Mouse (Mus musculus) liver, postnatal 0 days (tissue): ENCODE measurements around the gene Dcakd. TPM values are rescaled to one million over a fixed set of nuclear protein-coding genes. Genes with fewer than 3 reads are reported as not detected.

Experiments used
- ATAC-seq: fragments of 200-750 bp; cut with Nextera tagmentation; 2 replicates; pipeline ENCODE4 v1.8.0; 2017; ENCODE audit warnings: mild to moderate bottlenecking, moderate library complexity
- DNase-seq: peaks from one replicate; pipeline ENCODE4 v3.0.0-alpha.2; 2016
- H3K27ac ChIP-seq: fragments of 300-500 bp; sonication (generic); 2 replicates; pipeline ENCODE4 v1.5.1; 2014; ENCODE audit warnings: antibody characterized with exemption, moderate library complexity, mild to moderate bottlenecking, low read depth
- H3K27me3 ChIP-seq: fragments of 300-500 bp; sonication (generic); 2 replicates; pipeline ENCODE4 v1.6.1; 2014; ENCODE audit warnings: low read length, control low read depth, mixed read lengths; ENCODE audit not compliant: insufficient read depth
- H3K36me3 ChIP-seq: fragments of 300-500 bp; sonication (generic); replicated peaks from 2 replicates; pipeline ENCODE4 v1.6.1; 2014; ENCODE audit warnings: mild to moderate bottlenecking, control low read depth, low read length, moderate library complexity, mixed read lengths; ENCODE audit not compliant: insufficient read depth
- H3K4me1 ChIP-seq: fragments of 300-500 bp; sonication (generic); 2 replicates; pipeline ENCODE4 v1.6.1; 2014; ENCODE audit warnings: antibody characterized with exemption, mild to moderate bottlenecking, control low read depth; ENCODE audit not compliant: insufficient read depth
- H3K4me2 ChIP-seq: fragments of 300-500 bp; sonication (generic); 2 replicates; pipeline ENCODE4 v1.6.1; 2014; ENCODE audit warnings: low read depth, mild to moderate bottlenecking, low read length, moderate library complexity, mixed read lengths
- H3K4me3 ChIP-seq: fragments of 300-500 bp; sonication (generic); 2 replicates; pipeline ENCODE4 v1.5.1; 2014; ENCODE audit warnings: low read depth, low read length
- H3K9ac ChIP-seq: fragments of 300-500 bp; sonication (generic); replicated peaks from 2 replicates; pipeline ENCODE4 v1.6.1; 2014; ENCODE audit warnings: mild to moderate bottlenecking, moderate library complexity
- H3K9me3 ChIP-seq: fragments of 300-500 bp; sonication (generic); 2 replicates; pipeline ENCODE4 v1.6.1; 2016; ENCODE audit warnings: mild to moderate bottlenecking, control low read depth, low read length, mixed read lengths
- CTCF ChIP-seq: sonication (generic); IDR thresholded peaks from 2 replicates; pipeline ENCODE4 v1.5.1; 2016; ENCODE audit warnings: antibody characterized with exemption, low read depth
- EP300 ChIP-seq: IDR thresholded peaks from 2 replicates; pipeline ENCODE4 v1.6.1; 2016; ENCODE audit warnings: antibody characterized with exemption, low read depth, mild to moderate bottlenecking
- WGBS: fragments of 180-500 bp; shearing (Covaris S2); extraction: QIAGEN DNeasy Blood & Tissue Kit; methylation state at CpG from one replicate; pipeline ENCODE4 v1.1.7; 2014; ENCODE audit not compliant: insufficient replicate concordance; 5-methylcytosine and 5-hydroxymethylcytosine counted together
- polyA plus RNA-seq: library from polyadenylated mRNA; unstranded; fragments of >200 nt; fragmentation: Nextera tagmentation; extraction: Ambion mirVana; gene quantifications from 2 replicates; pipeline ENCODE4 v1.2.1, GENCODE M21; 2015

Gene Dcakd
- polyA plus RNA-seq, 1 experiment from 2014 or later, result 32.5 TPM

DNA sequence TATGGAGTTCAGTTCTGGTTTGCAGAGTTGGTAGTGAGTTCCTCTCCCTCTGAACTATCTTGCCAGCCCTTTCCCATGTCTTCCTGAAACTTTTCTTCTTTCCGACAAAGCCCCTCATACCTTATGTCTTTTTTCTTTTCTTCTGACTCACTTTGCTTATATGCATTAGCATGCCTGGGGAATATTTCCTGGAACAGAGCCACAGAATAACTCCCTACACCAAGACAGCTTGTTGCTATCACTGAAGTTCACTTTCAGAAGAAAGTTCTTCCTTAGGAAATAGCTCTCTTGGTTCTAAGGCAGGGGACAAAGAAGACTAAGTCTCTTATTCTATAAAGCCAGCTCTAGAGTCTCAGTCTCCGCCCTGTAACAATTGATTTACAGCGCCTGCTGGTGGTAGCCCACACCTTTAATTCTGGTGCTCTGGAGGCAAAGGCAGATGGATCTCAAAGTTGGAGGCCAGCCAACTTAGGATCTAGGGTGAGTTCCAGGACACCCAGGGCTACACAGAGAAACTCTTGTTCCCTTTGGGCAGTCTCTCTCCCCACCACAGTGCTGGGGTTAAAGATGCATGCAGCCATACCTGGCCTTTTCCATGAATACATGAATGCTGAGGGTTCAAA is 7.3 kb downstream of the Dcakd start:
- 69% methylated on average over 3 of the region's 3 CpGs for WGBS

GRCm38 (mm10) chr11:103019325-103019724 is 8.8 kb downstream of the Dcakd start:
- no peaks in the 10 kb centered on the region for H3K9me3 ChIP-seq
- no peak for DNase-seq
- H3K9ac ChIP-seq, result no peak overlapping the region
- no peaks in the 10 kb centered on the region for H3K27me3 ChIP-seq
- WGBS, result 83% methylated on average over 7 of the region's 7 CpGs
- no peak overlapping the region for H3K27ac ChIP-seq
- no peak overlapping the region for H3K4me3 ChIP-seq
- no peak overlapping the region for H3K4me2 ChIP-seq
- TF ChIP-seq CTCF, result no peak
- TF ChIP-seq EP300, result no peak
- no peak for ATAC-seq
- H3K4me1 ChIP-seq, result peaks cover 13% of the 10 kb centered on the region
- peaks cover 7% of the 10 kb centered on the region; the same call in 1 of the 2 replicates for H3K36me3 ChIP-seq

More for the DNA sequence above, 7.3 kb downstream of the Dcakd start:
- ATAC-seq (no peak), DNase-seq (no peak)
- TF ChIP-seq EP300, result no peak
- peak; percentile 33 for TF ChIP-seq CTCF
- H3K36me3 ChIP-seq, result peaks cover 15% of the 10 kb centered on the region
- no peaks in the 10 kb centered on the region for H3K27me3 ChIP-seq
- no peak overlapping the region for H3K4me2 ChIP-seq
- no peak overlapping the region for H3K9ac ChIP-seq
- H3K27ac ChIP-seq, result no peak overlapping the region
- peaks cover 12% of the 10 kb centered on the region for H3K4me1 ChIP-seq
- no peaks in the 10 kb centered on the region for H3K9me3 ChIP-seq
- no peak overlapping the region for H3K4me3 ChIP-seq

GRCm38 (mm10) chr11:103018860-103019259 is 9.3 kb downstream of the Dcakd start:
- no peak overlapping the region for H3K9ac ChIP-seq
- no peak overlapping the region for H3K4me2 ChIP-seq
- WGBS, result 68% methylated on average over 6 of the region's 6 CpGs
- H3K4me1 ChIP-seq, result peaks cover 13% of the 10 kb centered on the region
- H3K27me3 ChIP-seq, result no peaks in the 10 kb centered on the region
- DNase-seq, result no peak
- no peak for ATAC-seq
- no peak overlapping the region for H3K27ac ChIP-seq
- TF ChIP-seq CTCF, result no peak
- no peak for TF ChIP-seq EP300
- no peaks in the 10 kb centered on the region for H3K9me3 ChIP-seq
- H3K4me3 ChIP-seq, result no peak overlapping the region
- peaks cover 5% of the 10 kb centered on the region; the same call in 1 of the 2 replicates for H3K36me3 ChIP-seq

DNA sequence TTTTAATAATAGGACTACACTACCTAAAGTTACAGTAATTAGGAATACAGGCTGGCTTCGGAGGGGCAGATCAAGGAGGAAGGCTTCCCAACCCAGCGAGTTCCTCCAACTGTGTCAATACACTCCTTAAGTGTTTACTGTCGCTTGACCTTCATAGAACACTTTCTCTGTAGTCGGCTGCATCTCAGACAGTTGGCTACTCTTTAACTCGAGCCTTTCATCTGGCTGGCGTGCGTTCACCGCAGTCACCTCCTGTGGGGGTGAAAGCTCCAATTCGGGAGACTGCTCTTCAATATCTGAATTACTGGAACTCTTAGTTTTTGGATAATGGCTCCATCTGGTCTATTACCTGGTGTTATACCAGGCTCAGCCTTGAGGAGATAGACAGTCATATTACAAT is 10.5 kb downstream of the Dcakd start:
- H3K36me3 ChIP-seq, result peaks cover 5% of the 10 kb centered on the region; the same call in 1 of the 2 replicates
- peaks cover 13% of the 10 kb centered on the region for H3K4me1 ChIP-seq
- no peaks in the 10 kb centered on the region for H3K27me3 ChIP-seq
- no peak overlapping the region for H3K4me2 ChIP-seq
- WGBS, result 50% methylated on average over 9 of the region's 9 CpGs
- no peaks in the 10 kb centered on the region for H3K9me3 ChIP-seq
- TF ChIP-seq EP300, result no peak
- TF ChIP-seq CTCF, result no peak
- no peak overlapping the region for H3K9ac ChIP-seq
- no peak for ATAC-seq
- DNase-seq, result no peak
- H3K27ac ChIP-seq, result peak overlapping the region; percentile 55
- no peak overlapping the region for H3K4me3 ChIP-seq

GRCm38 (mm10) chr11:103016930-103017329 is 11.2 kb downstream of the Dcakd start:
- no peak for TF ChIP-seq EP300
- TF ChIP-seq CTCF, result no peak
- H3K4me3 ChIP-seq, result peak overlapping the region; percentile 74
- H3K27ac ChIP-seq, result peak overlapping the region; percentile 85
- peaks cover 13% of the 10 kb centered on the region for H3K4me1 ChIP-seq
- H3K4me2 ChIP-seq, result peak overlapping the region; percentile 82
- H3K36me3 ChIP-seq, result peaks cover 5% of the 10 kb centered on the region; the same call in 1 of the 2 replicates
- H3K9me3 ChIP-seq, result no peaks in the 10 kb centered on the region
- peak; percentile 99 for ATAC-seq
- peak overlapping the region; percentile 81 for H3K9ac ChIP-seq
- no peaks in the 10 kb centered on the region for H3K27me3 ChIP-seq
- peak; percentile 99 for DNase-seq
- whole genome bisulfite sequencing, result 3% methylated on average over 40 of the region's 41 CpGs

GRCm38 (mm10) chr11:103015881-103016825 is 12.0 kb downstream of the Dcakd start:
- DNase-seq (no peak), ATAC-seq (peak; percentile 26; the same call in 1 of the 2 replicates)
- no peak for TF ChIP-seq EP300
- no peak for TF ChIP-seq CTCF
- 35% methylated on average over 27 of the region's 27 CpGs for WGBS
- Histone ChIP-seq H3K9ac (peak overlapping the region; percentile 81), H3K4me3 (peak overlapping the region; percentile 74), H3K4me1 (peaks cover 14% of the 10 kb centered on the region), H3K9me3 (no peaks in the 10 kb centered on the region), H3K27me3 (no peaks in the 10 kb centered on the region), H3K4me2 (peak overlapping the region; percentile 82), H3K36me3 (peaks cover 5% of the 10 kb centered on the region; the same call in 1 of the 2 replicates), H3K27ac (peak overlapping the region; percentile 85)
